Mouse (Mus musculus) heart, postnatal 4 days (tissue): Measurements from ENCODE around the gene Sec14l3. TPM values are rescaled to one million over a fixed set of nuclear protein-coding genes. Genes with fewer than 3 reads are reported as not detected.
"Not testable (repeated sequence)": the region's sequence is repeated elsewhere in the genome, so short reads cannot be mapped to it uniquely, and the experiment has no call there.

Experiments used
- DNase-seq: peaks from one replicate; pipeline ENCODE4 v3.0.0; 2021
- total RNA-seq, 2 experiments: library from RNA; stranded (reverse); gene quantifications; 2 replicates each; pipeline ENCODE4 v1.2.3; 2021

Sec14l3 gene
- total RNA-seq, 2 experiments from 2014 or later, result not detected

GRCm38 (mm10) chr11:4103522-4103921 is 38.9 kb downstream of the Sec14l3 start:
- DNase-seq, result no peak

- DNase-seq, result no peak
Observed at GRCm38 (mm10) chr11:4104989-4105388, 40.3 kb downstream of the Sec14l3 start.

GRCm38 (mm10) chr11:4105444-4105843 is 40.8 kb downstream of the Sec14l3 start:
- DNase-seq, result no peak

- DNase-seq, result not testable (repeated sequence)
Observed at GRCm38 (mm10) chr11:4107901-4108300, 43.3 kb downstream of the Sec14l3 start.

GRCm38 (mm10) chr11:4108691-4109090 is 44.0 kb downstream of the Sec14l3 start:
- no peak for DNase-seq

- no peak for DNase-seq
Observed at GRCm38 (mm10) chr11:4112033-4112432, 47.4 kb downstream of the Sec14l3 start.

GRCm38 (mm10) chr11:4112861-4113260 is 48.2 kb downstream of the Sec14l3 start:
- no peak for DNase-seq

- DNase-seq, result no peak
Observed at GRCm38 (mm10) chr11:4113496-4113895, 48.9 kb downstream of the Sec14l3 start.

- no peak for DNase-seq
Observed at GRCm38 (mm10) chr11:4113970-4114369, 49.3 kb downstream of the Sec14l3 start.

GRCm38 (mm10) chr11:4114541-4114940 is 49.9 kb downstream of the Sec14l3 start:
- not testable (repeated sequence) for DNase-seq

GRCm38 (mm10) chr11:4115407-4115806 is 50.8 kb downstream of the Sec14l3 start:
- DNase-seq, result no peak

- no peak for DNase-seq
Observed at GRCm38 (mm10) chr11:4116458-4117141, 52.0 kb downstream of the Sec14l3 start.

- DNase-seq, result no peak
Observed at GRCm38 (mm10) chr11:4117372-4118071, 52.9 kb downstream of the Sec14l3 start.

- DNase-seq, result peak; percentile 64
Observed at GRCm38 (mm10) chr11:4118081-4118921, 53.7 kb downstream of the Sec14l3 start.

GRCm38 (mm10) chr11:4119635-4120034 is 55.0 kb downstream of the Sec14l3 start:
- DNase-seq, result peak; percentile 37

- DNase-seq, result no peak
Observed at GRCm38 (mm10) chr11:4121691-4122090, 57.0 kb downstream of the Sec14l3 start.

- DNase-seq, result no peak
Observed at GRCm38 (mm10) chr11:4122226-4122625, 57.6 kb downstream of the Sec14l3 start.

GRCm38 (mm10) chr11:4122742-4123579 is 58.3 kb downstream of the Sec14l3 start, which contains the start of gene Sec14l2:
TSS of gene Sec14l2 (minus strand) at chr11:4123415.
- no peak for DNase-seq

GRCm38 (mm10) chr11:4123922-4124321 is 59.3 kb downstream of the Sec14l3 start:
- peak; percentile 51 for DNase-seq

GRCm38 (mm10) chr11:4127059-4127458 is 62.4 kb downstream of the Sec14l3 start:
- DNase-seq, result no peak
